Mouse (Mus musculus): ENCODE measurements around the gene Rpain. TPM values are rescaled to one million over a fixed set of nuclear protein-coding genes. Genes with fewer than 3 reads are reported as not detected.

The Rpain gene
- total RNA-seq, 2 experiments from 2014 or later = 39.2 to 45.9 TPM

Other genes starting within 250 kb of the Rpain start
- 10 to 100 TPM; 13.8 to 15.8 TPM for gene Zfp3, start 206.0 kb upstream of the Rpain start, total RNA-seq (2021)
- not detected for gene Scimp, start 157.6 kb upstream of the Rpain start, total RNA-seq (2021)
- gene Rabep1, start 125.4 kb upstream of the Rpain start, total RNA-seq (2021) = 100 to 1,000 TPM; 113 to 115 TPM
- gene Nup88, start 240 bp upstream of the Rpain start, total RNA-seq (2021) = 10 to 100 TPM; 59.3 to 63.9 TPM
- 100 to 1,000 TPM; 108 to 114 TPM for gene C1qbp, start 12.8 kb downstream of the Rpain start, total RNA-seq (2021)
- 10 to 100 TPM; 18.8 to 21.9 TPM for gene Dhx33, start 34.2 kb downstream of the Rpain start, total RNA-seq (2021)
- gene Mis12, start 49.4 kb downstream of the Rpain start, total RNA-seq (2021) = 10 to 100 TPM; 10.3 to 12.3 TPM
- 10 to 100 TPM; 23.1 to 23.5 TPM for gene Derl2, start 49.6 kb downstream of the Rpain start, total RNA-seq (2021)
- 100 to 1,000 TPM; 166 to 173 TPM for gene 6330403K07Rik, start 63.3 kb downstream of the Rpain start, total RNA-seq (2021)
- under 1 TPM; 0.54 to 0.71 TPM for gene Nlrp1a, start 174.5 kb downstream of the Rpain start, total RNA-seq (2021)

All from left cerebral cortex, postnatal 10 days (tissue).